Mouse (Mus musculus) brain, embryonic 14.5 days (tissue): ENCODE results near the gene C1qtnf2.

ENCODE experiments used
- CTCF ChIP-seq: fragments of 200-500 bp; IDR thresholded peaks from 2 replicates; pipeline ENCODE4 v1.5.1; 2012; ENCODE audit warnings: inconsistent platforms, mild to moderate bottlenecking, moderate library complexity, borderline replicate concordance; ENCODE audit not compliant: insufficient read depth, insufficient read length; ENCODE audit errors: extremely low read depth
- POLR2A ChIP-seq: fragments of 200-500 bp; IDR thresholded peaks from 2 replicates; pipeline ENCODE4 v1.6.1; 2012; ENCODE audit warnings: mild to moderate bottlenecking, inconsistent platforms, borderline replicate concordance; ENCODE audit not compliant: poor library complexity, insufficient read depth, insufficient read length, severe bottlenecking; ENCODE audit errors: extremely low read depth

DNA sequence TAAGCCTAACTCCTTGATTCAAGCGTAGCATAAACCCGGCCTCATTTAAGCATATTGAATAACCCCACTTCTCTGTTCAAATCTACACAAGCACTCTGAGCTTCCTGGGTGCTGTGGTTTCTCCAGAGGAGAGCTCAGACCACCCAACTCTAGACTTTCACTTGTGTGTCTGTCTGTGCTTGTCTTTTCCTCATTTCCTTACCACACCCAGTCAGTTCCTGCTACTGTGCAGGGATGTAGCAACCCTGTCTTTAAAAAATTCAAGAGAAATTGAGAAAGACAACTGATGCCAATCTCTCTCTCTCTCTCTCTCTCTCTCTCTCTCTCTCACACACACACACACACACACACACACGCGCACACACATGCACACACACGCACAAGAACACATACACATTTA lies 35.8 kb downstream of the C1qtnf2 start:
- no peak for TF ChIP-seq CTCF
- no peak for TF ChIP-seq POLR2A
